Mouse (Mus musculus) forebrain, embryonic 14.5 days (tissue): ENCODE measurements around the gene Slc3a2. TPM values are rescaled to one million over a fixed set of nuclear protein-coding genes. Genes with fewer than 3 reads are reported as not detected.

Experiments used
- ATAC-seq: fragments of 200-750 bp; cut with Nextera tagmentation; 2 replicates; pipeline ENCODE4 v1.8.0; 2017; ENCODE audit warnings: mild to moderate bottlenecking, moderate library complexity
- DNase-seq: peaks from one replicate; pipeline ENCODE4 v3.0.0-alpha.2; 2015; ENCODE audit warnings: low spot score
- H3K27ac ChIP-seq: fragments of 300-500 bp; sonication (generic); 2 replicates; pipeline ENCODE4 v1.5.1; 2014; ENCODE audit warnings: low read depth, mild to moderate bottlenecking, control low read depth, low read length, moderate library complexity
- H3K27me3 ChIP-seq: fragments of 300-500 bp; sonication (generic); replicated peaks from 2 replicates; pipeline ENCODE4 v1.6.1; 2014; ENCODE audit warnings: low read length, control low read depth, mixed read lengths; ENCODE audit not compliant: control insufficient read depth, insufficient read depth
- H3K36me3 ChIP-seq: fragments of 300-500 bp; sonication (generic); 2 replicates; pipeline ENCODE4 v1.6.1; 2014; ENCODE audit warnings: low read length, control low read depth; ENCODE audit not compliant: control insufficient read depth, insufficient read depth
- H3K4me1 ChIP-seq: fragments of 300-500 bp; sonication (generic); 2 replicates; pipeline ENCODE4 v1.6.1; 2014; ENCODE audit warnings: antibody characterized with exemption, low read length, control low read depth; ENCODE audit not compliant: control insufficient read depth, insufficient read depth
- H3K4me2 ChIP-seq: fragments of 300-500 bp; sonication (generic); 2 replicates; pipeline ENCODE4 v1.6.1; 2014; ENCODE audit warnings: mild to moderate bottlenecking, control low read depth, low read length
- H3K4me3 ChIP-seq: fragments of 300-500 bp; sonication (generic); 2 replicates; pipeline ENCODE4 v1.5.1; 2014; ENCODE audit warnings: low read depth, low read length, control low read depth
- H3K9ac ChIP-seq: fragments of 300-500 bp; sonication (generic); 2 replicates; pipeline ENCODE4 v1.6.1; 2014; ENCODE audit warnings: mild to moderate bottlenecking, low read length, control low read depth, moderate library complexity
- H3K9me3 ChIP-seq: fragments of 300-500 bp; sonication (generic); replicated peaks from 2 replicates; pipeline ENCODE4 v1.6.1; 2016; ENCODE audit warnings: low read length, control low read depth, mixed read lengths; ENCODE audit not compliant: control insufficient read depth
- WGBS: fragments of 180-500 bp; shearing (Covaris S2); extraction: QIAGEN DNeasy Blood & Tissue Kit; methylation state at CpG from one replicate; pipeline ENCODE4 v1.1.7; 2014; 5-methylcytosine and 5-hydroxymethylcytosine counted together
- polyA plus RNA-seq: library from polyadenylated mRNA; unstranded; fragments of >200 nt; fragmentation: Nextera tagmentation; extraction: Ambion mirVana; gene quantifications from 2 replicates; pipeline ENCODE4 v1.2.1, GENCODE M21; 2014

Gene Slc3a2
- polyA plus RNA-seq, 1 experiment from 2014 or later: 179 TPM

DNA sequence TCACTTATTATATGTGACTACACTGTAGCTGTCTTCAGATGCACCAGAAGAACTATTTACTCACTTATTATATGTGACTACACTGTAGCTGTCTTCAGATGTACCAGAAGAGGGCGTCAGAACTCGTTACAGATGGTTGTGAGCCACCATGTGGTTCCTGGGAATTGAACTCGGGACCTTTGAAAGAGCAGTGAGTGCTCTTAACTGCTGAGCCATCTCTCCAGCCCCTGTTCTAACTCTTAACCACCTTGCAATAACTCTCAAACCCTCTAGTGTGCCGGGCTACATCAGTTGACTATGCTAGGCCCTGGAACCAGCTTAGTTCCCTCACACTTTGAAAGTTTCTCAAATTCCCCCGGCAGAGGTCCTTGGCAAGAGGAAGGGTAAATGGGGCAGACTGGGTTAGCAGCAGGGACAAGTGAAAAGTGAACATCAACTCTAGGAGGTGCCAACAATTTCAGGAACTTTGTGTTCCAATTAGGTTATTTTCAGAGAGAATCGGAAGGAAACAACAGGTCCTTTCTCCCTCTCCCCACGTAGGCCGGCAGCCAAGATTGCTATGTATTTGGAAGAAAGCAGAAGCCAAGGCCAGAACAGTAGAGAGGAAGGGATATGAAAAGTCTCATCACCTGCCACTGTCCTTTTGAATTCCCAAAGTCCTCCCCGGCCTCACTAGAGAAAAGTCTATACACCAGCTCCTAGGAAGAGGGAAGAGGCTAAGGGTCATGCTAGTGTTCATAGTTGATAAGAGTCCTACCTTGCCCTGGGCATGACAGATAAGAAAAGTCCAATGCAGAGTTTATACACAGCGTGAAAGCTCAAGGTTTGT is 8.3 kb downstream of the Slc3a2 start:
- no peak overlapping the region for H3K4me3 ChIP-seq
- no peaks in the 10 kb centered on the region for H3K9me3 ChIP-seq
- H3K27ac ChIP-seq: no peak overlapping the region
- H3K36me3 ChIP-seq: peaks cover 19% of the 10 kb centered on the region
- WGBS: 71% methylated on average over 10 of the region's 10 CpGs
- H3K4me2 ChIP-seq: no peak overlapping the region
- DNase-seq (no peak), ATAC-seq (no peak)
- H3K27me3 ChIP-seq: no peaks in the 10 kb centered on the region
- peaks cover 16% of the 10 kb centered on the region for H3K4me1 ChIP-seq
- H3K9ac ChIP-seq: no peak overlapping the region

DNA sequence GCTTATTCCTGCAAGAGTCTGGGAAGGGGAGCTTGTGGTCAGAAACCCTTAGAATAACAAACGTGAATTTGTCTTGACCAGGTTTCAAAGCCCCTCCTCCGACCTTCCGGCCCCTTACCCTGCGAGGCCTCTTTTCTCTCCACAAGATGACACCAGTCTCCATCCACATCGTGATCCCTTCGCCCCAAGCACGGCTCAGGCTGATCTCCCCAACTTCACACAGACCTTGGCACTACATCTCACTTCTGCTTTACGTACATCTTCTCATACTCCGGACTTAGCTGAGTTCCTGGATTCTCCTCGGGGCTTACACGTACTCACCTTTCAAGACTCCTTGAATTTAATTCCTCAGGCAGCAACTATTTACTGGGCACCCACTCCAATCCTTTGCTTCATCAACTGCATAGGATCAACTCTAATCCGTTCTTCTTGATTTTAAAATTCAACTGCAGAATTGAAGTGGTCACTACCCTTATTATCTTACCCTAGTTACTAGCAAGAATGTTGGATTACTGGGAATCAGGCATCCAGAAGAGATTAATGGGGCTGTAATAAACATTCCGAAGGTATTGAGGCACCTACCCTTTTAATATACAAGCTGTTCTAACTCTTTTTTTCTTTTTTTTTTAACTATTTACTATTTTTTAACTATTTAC is 9.0 kb downstream of the Slc3a2 start:
- Histone ChIP-seq H3K27me3 (no peaks in the 10 kb centered on the region), H3K27ac (peak overlapping the region; percentile 86), H3K36me3 (peaks cover 26% of the 10 kb centered on the region), H3K9ac (peak overlapping the region; percentile 87), H3K4me3 (peak overlapping the region; percentile 72), H3K9me3 (no peaks in the 10 kb centered on the region), H3K4me2 (peak overlapping the region; percentile 47), H3K4me1 (peaks cover 16% of the 10 kb centered on the region)
- WGBS: 8% methylated on average over 13 of the region's 13 CpGs
- no peak for DNase-seq
- ATAC-seq: peak; percentile 8

DNA sequence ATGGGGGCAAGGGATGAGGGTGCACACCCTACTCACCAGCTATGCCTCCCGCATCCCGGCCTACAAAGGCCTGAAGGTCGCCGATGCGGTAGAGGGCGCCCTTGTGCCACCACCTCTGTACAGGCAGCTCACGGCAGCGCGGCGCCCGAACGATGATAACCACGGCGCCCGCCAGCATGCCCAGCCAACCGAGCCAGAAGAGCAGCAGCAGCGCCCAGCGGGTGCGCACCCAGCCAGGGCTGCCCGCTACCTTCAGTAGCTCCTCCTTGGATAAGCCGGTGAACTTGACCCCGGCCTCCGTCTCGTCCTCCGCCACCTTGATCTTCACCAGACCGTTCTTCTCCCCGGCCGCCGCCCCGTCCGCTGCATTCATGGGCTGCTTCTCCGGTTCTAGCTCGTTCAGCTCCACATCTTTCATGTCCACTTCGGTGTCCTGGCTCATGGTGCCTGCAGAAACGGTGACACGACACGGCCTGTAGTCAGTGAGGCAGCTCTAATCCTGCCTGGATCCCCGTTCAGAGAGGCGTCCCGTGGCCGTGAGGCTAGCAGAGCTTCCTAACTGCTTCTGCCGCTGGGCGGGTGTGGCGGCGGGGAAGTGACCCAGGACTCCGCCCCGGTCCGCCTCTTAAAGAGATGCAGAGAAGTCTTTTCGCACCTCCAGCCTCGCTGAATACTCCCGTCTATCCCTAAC is 9.7 kb downstream of the Slc3a2 start:
- WGBS: under 1% methylated on average over 51 of the region's 51 CpGs
- peaks cover 16% of the 10 kb centered on the region for H3K4me1 ChIP-seq
- H3K36me3 ChIP-seq: peaks cover 33% of the 10 kb centered on the region
- H3K9me3 ChIP-seq: no peaks in the 10 kb centered on the region
- H3K4me2 ChIP-seq: peak overlapping the region; percentile 47
- DNase-seq: peak; percentile 92
- peak overlapping the region; percentile 72 for H3K4me3 ChIP-seq
- ATAC-seq: peak; percentile 96
- peak overlapping the region; percentile 86 for H3K27ac ChIP-seq
- no peaks in the 10 kb centered on the region for H3K27me3 ChIP-seq
- peak overlapping the region; percentile 87 for H3K9ac ChIP-seq

DNA sequence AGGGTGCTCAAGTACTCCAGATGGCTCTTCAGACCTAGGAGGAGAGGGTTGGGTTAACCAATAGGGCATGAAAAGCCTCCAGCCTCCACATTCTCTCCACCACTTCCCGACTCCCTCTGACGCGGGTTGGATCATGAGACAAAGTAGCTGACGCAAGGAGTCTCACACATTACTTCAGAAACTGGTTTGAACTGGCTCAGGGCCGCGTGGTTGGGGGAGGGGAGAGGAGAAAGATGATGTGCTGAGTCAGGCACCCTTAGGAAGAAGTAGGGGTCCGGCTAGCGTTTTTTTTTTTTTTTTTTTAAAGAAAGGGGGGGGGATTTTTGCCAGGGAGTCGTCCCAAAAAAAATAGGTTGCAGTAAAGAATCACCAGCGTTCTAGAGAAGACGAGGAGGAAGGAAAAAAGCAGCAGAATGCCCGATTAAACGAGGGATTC is 10.3 kb downstream of the Slc3a2 start:
- WGBS: under 1% methylated on average over 13 of the region's 13 CpGs
- peak overlapping the region; percentile 86 for H3K27ac ChIP-seq

DNA sequence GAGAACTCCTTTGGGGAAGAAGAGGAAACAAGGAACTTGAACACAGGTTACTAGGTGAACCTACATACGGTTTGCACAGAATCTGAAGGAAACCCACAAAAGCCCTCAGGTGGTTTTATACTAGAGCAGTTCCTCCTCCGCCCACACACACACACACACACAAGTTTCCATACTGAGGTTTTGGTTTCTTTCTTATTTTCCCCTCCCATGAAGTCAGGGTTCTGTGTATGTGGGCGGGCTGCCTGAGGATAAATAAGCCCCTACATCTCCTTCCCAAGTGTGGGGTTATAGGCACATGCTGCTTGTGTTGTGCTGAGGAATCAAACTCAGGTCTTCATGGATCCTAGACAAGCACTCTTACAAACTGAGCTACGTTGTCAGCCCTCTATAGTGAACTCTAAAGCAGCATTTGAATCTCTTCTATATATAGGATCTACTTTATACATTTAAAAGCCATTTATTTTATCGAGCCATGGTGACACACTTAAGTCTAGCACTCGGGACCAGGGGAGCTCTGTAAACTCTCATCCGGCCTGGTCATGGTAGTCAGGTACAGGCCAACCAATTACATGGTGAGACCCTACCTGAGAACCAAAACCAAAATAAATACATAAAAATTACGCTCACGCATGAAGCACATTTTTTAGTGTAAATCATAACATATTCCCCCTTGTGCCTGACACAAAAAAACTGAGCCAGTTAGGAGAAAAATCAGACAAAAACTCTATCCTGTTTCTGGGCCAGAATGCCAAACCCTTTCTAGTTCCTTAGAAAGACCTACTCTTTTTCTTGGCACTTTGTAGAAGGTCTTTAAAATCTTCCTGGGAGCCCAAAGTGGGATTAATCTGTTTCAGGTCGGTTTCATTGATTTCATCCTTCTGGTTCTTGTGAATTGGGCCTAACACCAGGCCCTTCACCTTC is 11.0 kb downstream of the Slc3a2 start:
- no peak for DNase-seq
- Histone ChIP-seq H3K36me3 (peaks cover 44% of the 10 kb centered on the region), H3K9me3 (no peaks in the 10 kb centered on the region), H3K9ac (peak overlapping the region; percentile 87), H3K4me2 (peak overlapping the region; percentile 47), H3K27ac (peak overlapping the region; percentile 86; the same call in 1 of the 2 replicates), H3K27me3 (no peaks in the 10 kb centered on the region), H3K4me1 (peaks cover 16% of the 10 kb centered on the region), H3K4me3 (peak overlapping the region; percentile 72)
- WGBS: 63% methylated on average over 10 of the region's 10 CpGs
- no peak for ATAC-seq

More for the DNA sequence above, 10.3 kb downstream of the Slc3a2 start:
- Histone ChIP-seq H3K27me3 (no peaks in the 10 kb centered on the region), H3K9ac (peak overlapping the region; percentile 87), H3K4me1 (peaks cover 16% of the 10 kb centered on the region), H3K36me3 (peaks cover 39% of the 10 kb centered on the region), H3K4me3 (peak overlapping the region; percentile 72), H3K4me2 (peak overlapping the region; percentile 47), H3K9me3 (no peaks in the 10 kb centered on the region)
- DNase-seq: peak; percentile 86
- peak; percentile 69 for ATAC-seq

DNA sequence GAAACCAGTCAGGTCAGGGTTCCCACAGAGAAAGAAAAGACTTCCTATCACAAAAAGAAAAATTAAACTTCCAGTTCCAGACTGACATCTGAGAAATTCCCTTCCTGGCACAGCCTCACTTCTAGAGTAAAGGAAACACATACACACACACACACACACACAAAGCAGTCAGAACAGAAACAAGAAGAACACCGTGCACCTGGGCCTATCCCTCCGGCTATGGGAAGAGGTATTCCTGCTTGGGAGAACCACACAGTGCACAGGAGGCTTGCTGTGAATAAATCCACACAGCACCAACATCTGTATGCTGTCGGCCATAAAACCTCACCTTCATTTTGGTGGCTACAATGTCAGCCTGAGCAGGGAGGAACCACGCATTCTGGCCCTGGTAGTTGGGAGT is 11.7 kb downstream of the Slc3a2 start:
- no peak for DNase-seq
- peaks cover 16% of the 10 kb centered on the region for H3K4me1 ChIP-seq
- H3K9me3 ChIP-seq: no peaks in the 10 kb centered on the region
- ATAC-seq: no peak
- peak overlapping the region; percentile 87; the same call in 1 of the 2 replicates for H3K9ac ChIP-seq
- peaks cover 50% of the 10 kb centered on the region for H3K36me3 ChIP-seq
- WGBS: 75% methylated on average over 4 of the region's 4 CpGs
- H3K4me2 ChIP-seq: peak overlapping the region; percentile 47
- H3K27me3 ChIP-seq: no peaks in the 10 kb centered on the region
- peak overlapping the region; percentile 11; the same call in 1 of the 2 replicates for H3K4me3 ChIP-seq
- H3K27ac ChIP-seq: 0 out of 2 replicates have a peak overlapping the region, but pooled peaks have one; percentile 39

DNA sequence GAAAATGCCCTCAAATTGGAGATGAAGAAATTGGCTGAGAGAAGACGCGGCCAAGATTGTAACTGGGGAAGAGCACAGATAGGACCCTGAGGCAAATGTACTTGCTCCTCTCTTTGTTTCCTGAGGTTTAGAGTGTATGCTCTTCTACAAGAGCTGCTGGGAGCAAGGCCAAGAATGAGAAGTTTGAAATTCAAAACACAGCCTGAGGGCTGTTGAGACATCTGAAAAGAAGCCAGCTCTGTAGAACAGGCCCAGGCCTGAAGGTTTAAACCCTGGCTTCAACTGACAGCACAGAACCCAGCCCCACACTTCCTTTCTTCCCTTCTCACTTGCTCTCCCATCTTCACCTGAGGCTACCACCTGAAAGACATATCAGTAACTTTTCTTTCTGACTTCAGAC is 13.1 kb downstream of the Slc3a2 start:
- peak; percentile 37 for DNase-seq
- H3K4me1 ChIP-seq: peaks cover 16% of the 10 kb centered on the region
- no peak overlapping the region for H3K4me2 ChIP-seq
- peak overlapping the region; percentile 13; the same call in 1 of the 2 replicates for H3K9ac ChIP-seq
- no peak for ATAC-seq
- H3K9me3 ChIP-seq: no peaks in the 10 kb centered on the region
- no peak overlapping the region for H3K4me3 ChIP-seq
- 96% methylated on average over 2 of the region's 2 CpGs for WGBS
- H3K27me3 ChIP-seq: no peaks in the 10 kb centered on the region
- H3K27ac ChIP-seq: no peak overlapping the region
- H3K36me3 ChIP-seq: peaks cover 53% of the 10 kb centered on the region

DNA sequence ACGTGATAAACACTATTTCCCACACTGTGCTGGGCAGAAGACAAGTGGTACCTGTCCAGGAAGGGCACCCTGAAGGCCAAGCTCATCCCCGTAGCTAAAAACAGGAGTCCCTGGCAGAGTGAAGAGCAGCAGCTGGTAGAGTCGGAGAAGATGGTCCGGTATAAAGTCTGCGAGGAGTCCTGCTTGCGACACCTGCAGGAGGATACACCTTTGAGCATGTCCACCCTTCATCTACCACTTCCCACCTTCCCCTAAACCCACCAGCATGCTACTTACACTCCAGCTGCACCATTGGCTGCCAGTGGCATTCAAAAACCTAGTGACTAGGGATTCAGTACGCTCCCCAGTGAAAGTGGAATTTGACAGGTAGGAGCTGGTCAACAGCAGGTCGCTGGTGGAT is 14.2 kb downstream of the Slc3a2 start:
- WGBS: 93% methylated on average over 8 of the region's 8 CpGs
- Histone ChIP-seq H3K27me3 (no peaks in the 10 kb centered on the region), H3K27ac (no peak overlapping the region)

More for the DNA sequence above, 14.2 kb downstream of the Slc3a2 start:
- Histone ChIP-seq H3K36me3 (peaks cover 53% of the 10 kb centered on the region), H3K4me3 (no peak overlapping the region), H3K9ac (no peak overlapping the region), H3K9me3 (no peaks in the 10 kb centered on the region), H3K4me2 (no peak overlapping the region), H3K4me1 (peaks cover 12% of the 10 kb centered on the region)
- DNase-seq: no peak
- ATAC-seq: no peak
